Mouse (Mus musculus) neural tube, embryonic 10.5 days (tissue): ENCODE measurements around the gene Kmt2b.
A peak's percentile ranks its signal among the peaks of the same experiment; 100 is the strongest.

Experiments used
- DNase-seq: peaks from one replicate; pipeline ENCODE4 v3.0.0-alpha.2; 2017; ENCODE audit warnings: low spot score; ENCODE audit errors: extremely low spot score

Gene Kmt2b

GRCm38 (mm10) chr7:30540572-30540971 is 48.0 kb downstream of the Kmt2b start:
- no peak for DNase-seq

- peak; percentile 94 for DNase-seq
Observed at GRCm38 (mm10) chr7:30534633-30535577, 53.6 kb downstream of the Kmt2b start, which contains the start of gene Arhgap33. TSS of gene Arhgap33 (minus strand) at chr7:30535060.

- DNase-seq, result peak; percentile 57
Observed at GRCm38 (mm10) chr7:30533941-30534632, 54.4 kb downstream of the Kmt2b start.

- peak; percentile 47 for DNase-seq
Observed at GRCm38 (mm10) chr7:30532931-30533330, 55.6 kb downstream of the Kmt2b start.

- no peak for DNase-seq
Observed at GRCm38 (mm10) chr7:30531291-30531815, 57.2 kb downstream of the Kmt2b start.

- no peak for DNase-seq
Observed at GRCm38 (mm10) chr7:30526981-30527380, 61.5 kb downstream of the Kmt2b start.

- DNase-seq, result no peak
Observed at GRCm38 (mm10) chr7:30526399-30526798, 62.1 kb downstream of the Kmt2b start.

- peak; percentile 23 for DNase-seq
Observed at GRCm38 (mm10) chr7:30525954-30526353, 62.6 kb downstream of the Kmt2b start.

- DNase-seq, result no peak
Observed at GRCm38 (mm10) chr7:30524487-30524886, 64.0 kb downstream of the Kmt2b start.

- no peak for DNase-seq
Observed at GRCm38 (mm10) chr7:30522871-30523270, 65.7 kb downstream of the Kmt2b start.

- no peak for DNase-seq
Observed at GRCm38 (mm10) chr7:30520856-30521255, 67.7 kb downstream of the Kmt2b start.

GRCm38 (mm10) chr7:30520396-30520795 is 68.1 kb downstream of the Kmt2b start:
- DNase-seq, result no peak
